Mouse (Mus musculus): ENCODE results near the gene Eif2b2.

- TF ChIP-seq CTCF (IDR thresholded peaks at IDR 0.05; ENCODE audit: borderline replicate concordance, insufficient read depth, low read depth, low read length), result no peak
- no peak for TF ChIP-seq POLR2A (IDR thresholded peaks at IDR 0.05; ENCODE audit: borderline replicate concordance, insufficient read depth, low read length)
These were observed 52.5 kb downstream of the Eif2b2 start for GRCm38 (mm10) chr12:85271843-85272206.

Measured in cerebellum, adult 2 months (tissue).